Mouse (Mus musculus) adrenal gland, adult 8-10 months (tissue): ENCODE results near the gene Ung. TPM values are rescaled to one million over a fixed set of nuclear protein-coding genes. Genes with fewer than 3 reads are reported as not detected.

Source experiments
- DNase-seq: peaks from one replicate; pipeline ENCODE4 v3.0.0; 2022
- total RNA-seq, 4 experiments: library from RNA; stranded (reverse); gene quantifications; 2 replicates each; pipeline ENCODE4 v1.2.4; 2022

Gene Ung
- total RNA-seq, 4 experiments from 2014 or later = 2.4 to 3.1 (median 2.8) TPM

DNA sequence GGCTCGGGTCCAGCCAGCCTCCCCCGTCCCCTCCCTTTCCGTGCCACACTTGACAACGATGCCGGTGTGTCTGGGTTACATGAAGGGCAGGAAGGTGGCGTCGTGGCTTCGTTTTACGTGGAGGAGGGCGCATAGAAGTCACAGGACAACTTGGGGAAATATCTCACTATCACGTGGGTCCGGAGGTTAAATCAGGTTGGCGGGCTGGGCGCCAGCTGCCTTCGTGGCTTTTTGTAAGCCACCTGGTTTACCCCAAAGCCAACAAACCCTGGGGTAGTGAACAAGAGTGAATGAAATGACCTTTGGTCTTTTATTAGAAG lies 1.3 kb downstream of the Ung start:
- peak; percentile 49 for DNase-seq

DNA sequence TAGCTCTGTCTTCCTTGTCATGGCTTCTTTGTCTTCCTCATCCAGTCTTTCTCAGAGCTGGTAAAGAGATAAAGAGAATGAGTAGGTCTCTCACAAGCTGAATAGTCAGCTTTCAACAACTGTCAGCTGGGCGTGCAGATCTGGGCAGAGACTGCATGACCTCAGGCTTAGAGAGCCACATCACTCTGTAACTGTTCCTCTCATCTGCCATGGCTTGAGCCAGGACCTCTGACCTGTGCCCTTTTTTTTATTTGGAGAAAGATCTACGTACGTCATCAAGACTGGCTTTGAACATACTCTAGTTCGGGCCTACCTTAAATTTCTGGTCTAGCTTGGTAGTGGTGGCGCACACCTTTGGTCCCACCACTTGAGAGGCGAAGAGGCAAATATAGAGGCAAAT lies 2.7 kb downstream of the Ung start:
- no peak for DNase-seq

DNA sequence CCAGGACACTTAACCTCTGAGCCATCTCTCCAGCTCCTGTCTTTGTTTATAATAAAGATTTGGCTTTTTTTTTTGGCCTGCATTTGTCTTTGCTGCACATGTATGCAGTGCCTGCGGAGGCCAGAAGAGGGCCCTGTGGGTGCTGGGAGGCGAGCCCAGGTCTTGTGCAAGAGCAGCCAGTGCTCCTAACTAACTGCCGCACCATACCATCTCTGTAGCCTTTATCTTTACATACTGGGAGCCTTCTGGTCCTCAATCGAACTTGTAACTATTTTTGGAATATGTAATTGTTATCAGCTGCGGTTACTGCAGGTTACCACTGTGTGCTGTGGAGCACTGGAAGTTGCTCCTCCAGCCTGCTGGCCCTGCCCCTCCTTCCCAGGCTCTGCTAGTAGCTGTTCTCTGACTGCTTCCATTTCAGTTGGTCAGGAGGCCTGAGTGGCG lies 3.9 kb downstream of the Ung start:
- peak; percentile 67 for DNase-seq

DNA sequence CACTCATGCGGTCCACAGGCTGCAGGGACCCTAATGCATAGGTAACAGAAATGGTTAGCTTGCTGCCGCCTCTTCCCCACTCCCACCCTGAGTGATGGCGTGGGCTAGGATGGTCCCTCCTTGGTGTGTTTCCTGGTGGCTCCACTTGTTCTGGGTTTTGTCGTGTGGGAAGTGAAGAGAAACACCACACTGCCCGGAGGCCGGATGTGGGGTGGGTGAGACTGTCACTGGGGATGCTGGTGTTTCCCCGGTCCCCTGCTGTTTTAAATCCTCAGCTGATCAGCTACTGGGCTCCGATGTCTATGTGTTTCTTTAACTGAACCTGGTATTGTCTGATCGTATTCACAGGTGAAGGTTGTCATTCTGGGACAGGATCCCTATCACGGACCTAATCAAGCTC lies 5.3 kb downstream of the Ung start:
- DNase-seq = no peak

DNA sequence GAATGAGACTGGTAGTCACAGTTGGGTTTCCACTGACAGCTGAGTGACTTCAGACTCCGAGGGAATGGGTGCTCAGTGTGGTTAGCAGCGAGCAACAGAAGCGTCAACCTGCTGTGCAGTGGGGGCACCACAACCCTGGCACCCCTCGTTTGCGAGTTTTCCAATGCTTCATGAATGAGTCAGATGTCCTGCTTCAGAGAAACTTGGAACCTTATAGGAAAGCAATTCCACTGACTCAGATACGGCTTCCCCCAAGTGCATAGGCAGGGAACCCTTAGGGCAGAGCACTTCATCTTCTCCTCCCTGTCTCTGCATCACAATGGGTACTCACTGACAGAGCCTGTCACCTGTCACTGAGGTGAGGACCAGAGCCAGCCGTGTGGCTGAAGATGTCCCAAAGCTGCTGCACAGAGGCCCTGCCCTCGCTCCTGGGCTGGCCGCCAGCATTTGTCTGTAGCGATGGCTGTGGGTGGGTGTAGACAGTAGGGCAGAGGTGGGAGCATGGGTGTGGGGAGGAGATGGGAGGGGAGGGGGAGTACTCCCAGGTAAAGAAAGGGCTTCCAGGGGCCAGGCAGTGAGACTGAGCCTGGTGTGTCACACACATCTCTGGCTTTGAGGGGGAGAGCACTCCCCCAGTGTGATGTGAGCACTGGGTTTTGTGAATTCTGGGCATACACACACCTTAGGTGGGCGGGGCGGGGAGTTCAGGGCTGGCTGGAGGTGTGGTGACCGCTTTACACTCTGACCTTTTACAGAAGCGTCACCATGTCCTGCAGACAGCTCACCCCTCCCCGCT lies 7.5 kb downstream of the Ung start:
- no peak for DNase-seq

DNA sequence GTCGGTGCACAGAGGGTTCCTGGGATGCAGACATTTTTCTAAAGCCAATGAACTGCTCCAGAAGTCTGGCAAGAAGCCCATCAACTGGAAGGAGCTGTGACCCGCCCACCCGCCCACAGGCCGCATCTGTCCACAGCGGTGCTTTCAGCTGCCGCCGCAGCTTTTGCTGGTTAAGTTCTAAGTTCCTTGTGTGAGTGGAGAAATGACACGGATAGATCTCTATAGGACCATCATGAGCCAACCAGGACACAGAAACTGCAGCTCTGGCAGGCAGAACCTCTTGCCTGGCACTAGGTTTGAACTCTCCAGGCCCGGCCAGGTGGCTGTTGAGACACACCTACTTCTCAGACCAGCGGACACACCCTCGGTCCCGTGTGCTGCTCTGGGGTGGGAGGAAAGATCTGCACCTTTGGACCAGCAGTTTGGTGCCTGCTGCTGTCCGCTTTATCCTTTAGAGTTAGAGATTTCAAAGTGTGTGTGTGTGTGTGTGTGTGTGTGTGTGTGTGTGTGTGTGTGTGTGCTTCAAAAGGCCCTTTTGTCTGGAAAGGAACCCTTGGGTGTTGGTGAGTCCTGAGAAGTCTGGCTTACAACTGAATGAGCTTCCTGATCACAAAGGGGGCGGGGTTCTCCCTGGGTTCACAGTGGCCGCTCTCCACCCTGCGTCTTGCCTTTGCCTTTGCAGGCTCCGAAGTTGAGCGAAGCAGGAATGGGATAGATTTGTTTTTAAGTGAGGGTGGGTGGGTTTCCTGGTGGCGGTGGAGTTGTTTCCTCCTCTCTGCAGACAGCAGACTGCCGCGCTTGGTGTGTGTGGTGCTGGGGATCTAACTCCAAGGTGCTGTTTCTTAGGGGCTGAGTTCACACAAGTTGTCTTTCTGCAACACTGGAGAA lies 8.3 kb downstream of the Ung start:
- DNase-seq = no peak

DNA sequence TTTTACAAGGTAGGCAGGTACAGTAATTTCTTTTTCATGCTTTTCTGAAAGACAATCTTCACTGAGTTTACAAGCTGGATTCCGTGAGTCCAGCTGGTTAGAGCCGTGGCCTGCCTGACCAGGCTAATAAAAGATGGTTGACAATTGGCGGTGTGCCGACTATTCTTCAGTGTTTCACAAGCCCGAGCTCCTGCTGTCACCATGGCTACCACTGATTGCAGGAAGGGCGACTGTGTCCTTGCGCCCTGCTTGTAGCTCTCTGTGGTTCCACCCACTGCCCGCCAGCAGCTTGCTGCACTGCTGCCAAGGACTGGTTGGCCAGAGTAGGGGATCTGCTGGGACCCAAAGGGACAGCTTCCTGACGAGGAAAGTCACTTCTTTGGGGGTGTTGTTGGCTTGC lies 9.0 kb downstream of the Ung start:
- DNase-seq = peak; percentile 93

DNA sequence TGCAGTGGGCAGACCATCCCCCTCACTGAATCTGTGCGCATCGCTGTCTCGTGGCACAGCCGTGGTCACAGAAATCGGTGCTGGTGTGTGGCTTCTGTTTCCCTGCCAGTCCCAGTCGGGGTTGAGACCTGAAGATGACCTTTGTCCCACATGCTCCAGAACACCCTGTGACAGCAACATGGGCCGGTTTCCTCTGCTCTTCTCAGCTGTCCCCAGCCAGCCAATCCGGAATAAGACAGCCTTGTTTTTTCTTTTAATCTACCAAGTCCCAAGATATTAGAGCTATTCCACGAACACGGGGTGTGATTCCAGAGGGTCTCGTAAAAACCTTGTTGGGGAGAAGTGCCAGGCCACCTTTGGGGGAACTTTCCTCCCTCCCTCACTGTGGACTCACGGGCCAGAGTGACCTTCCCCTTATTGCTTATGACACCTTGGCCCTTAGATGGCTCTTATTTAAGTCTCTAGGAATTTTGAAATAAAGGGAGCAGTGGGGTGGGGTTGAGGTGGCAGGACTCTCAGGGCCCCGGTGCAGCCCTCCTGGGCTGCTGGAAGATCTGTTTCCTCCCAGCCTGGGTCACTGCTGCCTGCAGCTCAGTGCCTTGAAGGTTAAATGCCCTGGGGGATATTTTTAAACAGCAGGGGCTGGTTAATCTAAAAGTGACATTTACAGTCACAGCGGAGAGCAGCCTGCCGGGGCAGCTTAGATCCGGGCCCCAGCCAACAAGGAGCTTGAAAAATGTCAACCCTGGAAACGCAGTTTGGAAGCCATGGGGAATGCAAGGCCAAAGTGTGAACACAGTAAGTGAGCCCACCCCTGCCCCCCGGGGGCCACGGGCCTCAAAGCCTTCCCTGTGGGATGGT lies 16.1 kb downstream of the Ung start, which contains the start of gene Acacb:
Acacb (plus strand) TSS at position 508 of the 861 bp plus-strand sequence.
- DNase-seq = no peak

DNA sequence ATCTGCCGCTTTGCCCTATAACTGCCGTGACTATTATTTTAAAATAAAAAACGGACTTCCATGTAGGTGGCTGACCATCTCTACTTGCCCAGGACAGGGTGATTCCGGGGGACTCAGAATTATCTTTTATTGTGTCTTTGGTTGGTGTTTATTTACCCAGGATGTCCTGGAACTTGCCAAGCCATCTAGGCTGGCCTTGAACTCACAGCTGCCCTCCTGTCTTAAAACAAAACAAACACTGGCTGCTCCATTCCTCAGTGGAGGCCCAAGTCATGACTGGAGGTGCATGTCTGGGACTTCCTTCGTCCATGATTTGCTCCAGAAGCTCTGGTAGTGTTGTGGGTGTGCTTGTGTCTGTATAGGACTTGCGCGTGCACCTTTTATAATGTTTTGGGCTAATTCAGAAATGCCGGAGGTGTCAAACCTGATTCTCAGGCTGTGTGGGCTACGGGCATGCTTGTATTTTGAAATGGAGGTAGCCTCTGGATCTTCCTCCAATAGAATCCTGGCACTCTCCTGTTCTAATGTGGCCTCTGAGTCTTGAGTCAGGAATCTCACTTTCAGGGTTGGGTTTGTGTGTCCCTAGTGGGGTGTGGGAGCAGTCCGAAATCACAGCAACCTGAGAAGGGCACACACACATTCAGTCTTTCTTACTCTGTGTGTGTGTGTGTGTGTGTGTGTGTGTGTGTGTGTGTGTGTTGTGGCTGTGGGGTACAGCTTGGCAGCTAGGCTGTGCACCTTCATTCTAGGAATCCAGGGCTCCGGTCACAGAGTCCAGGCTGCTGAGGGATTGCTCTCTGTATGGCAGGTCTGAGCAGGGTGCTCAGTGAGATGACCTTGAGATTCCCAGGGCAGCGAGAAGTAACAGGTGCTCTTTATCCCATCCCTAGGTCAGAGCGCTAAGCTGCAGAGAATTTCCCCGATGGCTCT lies 17.1 kb downstream of the Ung start:
- DNase-seq = no peak

DNA sequence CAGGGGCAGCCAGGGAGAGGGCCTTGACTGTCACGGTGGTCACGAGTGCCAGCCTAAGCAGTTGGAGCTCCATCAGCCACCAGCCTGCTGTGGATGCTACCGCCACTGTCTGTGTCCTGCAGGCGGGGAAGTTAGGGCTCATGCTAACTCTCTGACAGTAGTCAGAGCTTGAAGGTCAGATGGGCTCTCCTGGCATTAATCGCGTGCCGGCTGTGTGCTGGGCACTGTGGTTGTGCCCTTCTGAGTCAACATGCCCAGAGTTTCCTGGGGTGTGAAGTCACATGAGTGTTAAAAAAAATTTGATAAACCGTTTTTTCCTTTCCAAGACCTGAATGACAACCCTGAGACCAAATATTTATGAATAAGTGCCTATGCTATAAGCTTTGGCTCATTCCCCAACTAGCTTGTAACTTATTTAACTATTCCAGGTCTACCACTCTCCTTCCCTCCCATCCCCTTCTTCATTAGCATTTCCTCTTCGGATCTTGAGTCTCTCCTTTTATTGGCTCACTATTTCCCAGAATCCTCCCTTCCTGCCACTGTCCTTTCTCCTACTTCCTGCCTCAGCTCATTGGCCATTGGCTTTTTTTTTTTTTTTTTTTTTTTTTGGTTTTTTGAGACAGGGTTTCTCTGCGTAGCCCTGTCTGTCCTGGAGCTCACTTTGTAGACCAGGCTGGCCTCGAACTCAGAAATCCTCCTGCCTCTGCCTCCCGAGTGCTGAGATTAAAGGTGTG lies 22.3 kb downstream of the Ung start:
- no peak for DNase-seq

DNA sequence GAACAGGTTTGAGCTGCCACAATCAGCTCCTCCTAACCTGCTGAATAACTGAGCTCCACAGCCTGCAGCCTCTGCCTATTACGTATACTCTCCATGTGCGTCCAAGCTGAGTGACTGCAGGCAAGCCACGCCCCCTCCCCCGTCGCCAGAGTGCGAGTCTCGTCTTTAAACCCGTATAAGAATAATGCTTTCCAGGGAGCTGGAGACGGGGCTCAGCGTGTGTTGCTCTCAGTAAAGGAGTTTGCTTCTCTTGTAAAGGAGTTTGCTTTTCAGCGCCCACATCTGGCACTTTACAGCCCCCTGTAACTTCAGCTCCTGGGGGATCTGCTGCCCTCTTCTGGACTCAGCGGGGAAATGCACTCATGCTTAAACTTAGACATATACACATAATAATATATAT lies 23.3 kb downstream of the Ung start:
- no peak for DNase-seq

DNA sequence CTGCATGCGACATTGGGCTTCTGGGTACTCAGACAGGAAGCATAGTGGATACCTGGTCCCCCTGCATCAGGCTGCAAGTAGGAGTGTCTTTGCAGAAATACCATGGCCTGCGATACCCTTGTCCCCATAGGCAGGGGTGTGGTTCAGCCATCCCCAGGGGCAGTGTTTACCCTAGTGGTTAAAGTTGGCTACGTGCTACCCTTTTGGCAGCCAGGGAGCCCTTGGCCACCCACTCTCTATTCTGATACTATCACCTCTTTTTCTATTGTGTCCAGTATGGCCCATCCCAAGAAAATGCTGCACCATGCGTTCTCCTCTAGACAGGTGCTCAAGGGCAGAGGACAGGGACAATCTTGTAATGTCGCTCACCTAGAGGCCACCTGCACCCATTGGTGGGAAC lies 24.6 kb downstream of the Ung start:
- no peak for DNase-seq

DNA sequence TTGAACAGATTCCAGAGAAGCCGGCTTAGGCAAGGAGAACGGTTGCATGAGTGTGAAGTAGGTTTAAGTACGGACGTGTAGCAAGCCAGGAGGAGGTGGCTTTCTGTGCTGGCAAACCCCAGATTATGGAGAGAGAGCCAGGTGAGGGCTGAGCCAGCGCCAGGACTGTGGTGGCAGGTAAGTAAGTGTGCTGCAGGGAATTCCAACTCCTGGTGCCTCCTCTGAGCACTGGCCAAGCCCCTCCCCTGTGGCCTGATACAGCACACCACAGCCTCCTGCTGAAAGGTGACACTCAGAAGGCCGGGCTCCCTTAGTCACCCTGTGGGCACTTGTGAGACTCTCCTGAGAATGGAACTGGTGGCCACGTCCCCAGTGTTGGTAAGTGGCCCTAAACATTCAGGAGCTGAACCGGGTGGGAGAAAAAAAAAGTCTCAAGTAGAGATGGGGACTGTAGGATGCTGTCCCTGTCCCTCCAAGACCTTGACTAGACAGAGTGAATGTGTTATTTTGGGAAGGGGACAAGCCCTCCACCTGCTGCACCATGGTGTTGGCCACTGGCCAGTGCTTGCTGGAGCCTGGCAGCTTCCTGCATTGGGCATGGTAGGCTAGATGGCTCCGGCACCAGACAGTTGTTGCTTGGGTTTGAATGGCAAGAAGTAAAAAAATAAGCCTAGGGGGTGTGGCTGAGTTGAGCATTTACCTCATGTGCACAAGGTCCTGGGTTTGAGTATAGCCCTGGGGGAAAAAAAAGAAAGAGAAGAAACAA lies 25.2 kb downstream of the Ung start:
- DNase-seq = no peak

DNA sequence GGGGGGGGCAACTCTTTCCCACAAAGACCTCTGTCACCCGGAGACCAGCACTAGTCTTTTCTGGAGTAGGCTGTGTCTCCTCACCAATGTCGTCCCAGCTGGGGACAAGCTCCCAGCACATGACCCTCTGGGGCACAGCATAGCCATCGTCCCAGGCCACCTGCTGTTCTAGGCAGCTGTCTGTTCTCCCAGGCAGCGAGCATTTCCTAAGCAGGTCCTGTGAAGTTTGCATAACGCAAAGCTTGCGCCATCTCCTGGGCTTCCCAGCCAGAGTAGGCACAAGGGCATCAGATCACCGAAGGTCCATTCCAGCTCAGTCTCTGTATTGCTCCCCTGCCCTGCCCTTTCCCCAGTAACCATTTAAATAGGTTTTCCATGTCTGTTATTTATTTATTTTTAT lies 27.1 kb downstream of the Ung start:
- no peak for DNase-seq

DNA sequence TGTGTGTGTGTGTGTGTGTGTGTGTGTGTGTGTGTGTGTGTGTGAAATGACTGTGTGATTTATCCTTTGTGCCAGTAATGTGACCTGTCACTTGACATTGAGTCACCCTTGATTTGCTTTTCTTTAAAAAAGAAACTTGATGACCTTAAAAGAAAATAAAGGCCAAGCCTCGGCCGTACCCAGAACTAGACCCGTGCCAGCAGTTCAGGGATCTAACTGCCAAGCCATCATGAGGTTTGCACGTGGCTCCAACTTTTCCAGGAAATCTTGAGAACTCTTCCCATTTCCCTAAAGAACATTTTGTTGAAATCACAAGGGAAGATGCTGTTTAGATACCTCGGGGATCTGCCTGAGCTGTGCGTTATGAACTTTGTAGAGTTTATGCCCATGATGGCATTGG lies 31.2 kb downstream of the Ung start:
- DNase-seq = no peak

DNA sequence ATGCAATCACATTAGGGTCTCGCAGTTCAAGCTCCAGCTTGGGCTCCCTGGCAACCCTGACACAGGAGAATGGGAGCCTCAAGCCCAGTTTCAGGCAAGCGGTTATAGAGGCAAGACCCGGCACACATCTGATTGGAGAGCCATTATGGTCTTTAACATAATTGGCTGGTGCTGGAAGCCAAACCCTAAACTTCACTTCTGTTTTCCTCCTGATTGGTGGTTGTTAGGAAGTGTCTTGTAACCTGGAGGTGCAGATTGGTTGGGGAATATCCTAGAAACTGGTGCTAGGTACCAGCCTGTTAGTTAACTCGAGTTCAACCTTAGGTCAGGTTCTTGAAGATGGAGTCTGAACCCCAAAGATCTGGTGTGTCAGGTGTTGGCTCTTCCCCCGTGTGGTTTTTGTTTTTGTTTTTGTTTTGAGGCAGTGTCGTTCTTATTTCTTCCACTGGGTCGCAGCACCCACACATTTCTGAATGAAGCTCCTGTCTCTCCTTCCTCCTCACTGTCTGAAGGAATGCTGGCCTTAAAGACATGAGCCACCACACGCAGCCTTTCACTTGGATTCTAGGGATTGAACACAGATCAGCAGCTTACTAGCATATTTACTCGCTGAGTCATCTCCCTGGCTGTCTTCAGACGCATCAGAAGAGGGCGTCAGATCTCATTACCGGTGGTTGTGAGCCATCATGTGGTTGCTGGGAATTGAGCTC lies 32.1 kb downstream of the Ung start:
- DNase-seq = no peak

DNA sequence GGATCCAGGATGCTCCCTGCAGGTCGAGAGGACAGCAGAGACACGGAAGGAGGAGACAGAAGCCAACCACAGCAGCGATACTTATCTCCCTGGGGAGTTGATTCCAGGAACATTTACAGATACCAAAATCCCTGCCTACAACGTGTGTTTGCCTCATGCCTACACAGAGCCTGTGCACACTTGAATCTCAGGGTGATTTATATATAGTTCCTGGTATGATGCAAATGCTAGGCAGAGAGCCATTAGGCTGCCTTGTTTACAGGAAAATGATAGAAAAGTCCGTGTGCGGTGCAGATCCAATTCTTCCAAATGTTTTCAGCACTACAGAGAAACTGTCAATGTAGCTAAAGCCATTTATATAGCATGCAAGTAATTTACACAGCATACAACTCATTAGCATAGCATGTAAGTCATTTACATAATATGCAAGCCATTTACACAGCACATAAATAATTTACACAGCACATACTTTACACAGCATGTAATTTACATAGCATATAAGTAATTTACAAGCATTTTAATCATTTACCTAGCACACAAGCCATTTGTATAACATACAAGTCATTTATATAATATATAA lies 33.0 kb downstream of the Ung start:
- no peak for DNase-seq

DNA sequence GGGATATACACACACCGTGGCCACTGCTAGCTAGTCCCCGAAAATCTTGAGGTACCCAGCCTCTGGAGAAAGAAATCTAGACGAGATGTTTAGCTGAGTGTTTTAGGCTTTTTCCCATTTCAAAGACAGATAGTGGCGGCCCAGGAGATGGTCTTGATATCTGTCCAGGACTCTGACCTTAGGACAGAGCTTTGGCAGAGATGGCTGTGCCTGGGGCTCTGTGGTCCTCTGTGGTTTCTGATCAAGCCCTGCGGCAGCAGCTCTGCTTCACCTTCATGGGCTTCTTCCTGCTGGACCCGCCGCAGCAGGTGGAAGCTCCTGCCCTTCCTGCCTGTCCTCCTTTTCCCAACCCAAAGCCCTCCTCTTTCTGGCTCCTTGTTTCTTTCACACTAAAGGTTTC lies 40.2 kb downstream of the Ung start:
- no peak for DNase-seq

DNA sequence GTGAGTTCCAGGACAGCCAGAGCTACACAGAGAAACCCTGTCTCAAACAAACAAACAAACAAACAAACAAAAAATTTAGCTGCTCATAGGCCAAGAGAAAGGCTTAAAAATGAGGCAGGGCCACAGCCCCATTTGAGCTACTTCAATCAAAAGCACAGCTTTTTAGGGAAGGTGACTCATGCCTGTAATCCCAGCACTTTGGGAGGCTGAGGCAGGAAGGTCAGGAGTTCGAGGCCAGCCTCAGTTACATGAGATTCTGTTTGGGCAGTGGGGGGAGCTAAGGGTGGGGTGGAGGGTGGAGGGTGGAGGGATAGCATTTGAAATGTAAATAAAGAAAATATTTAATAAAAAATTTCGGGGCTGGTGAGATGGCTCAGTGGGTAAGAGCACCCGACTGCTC lies 42.8 kb downstream of the Ung start:
- no peak for DNase-seq
